In genomic region chr13:51777738-51778274, GRCm38 (mm10) we compare ENCODE assay signal across 8 mouse cellular contexts. TPM values are rescaled to one million over a fixed set of nuclear protein-coding genes. Genes with fewer than 3 reads are reported as not detected.
DNase-seq lines count a peak whose midpoint lies in the region; ATAC-seq and TF ChIP-seq lines count a peak whose summit lies in the region.

No protein-coding gene starts in this region.

- peak; percentile 9 for ATAC-seq in cerebellum, adult (ENCODE audit: insufficient number of reproducible peaks, low FRiP score, low TSS enrichment)

- intact Hi-C loops in left cerebral cortex, adult 2 months (cut with DNase I) = no loop called here
- intact Hi-C loops in left cerebral cortex, postnatal 4 days (cut with DNase I) = no loop called here
- intact Hi-C loops in heart, adult 2 months (cut with DNase I) = no loop called here

- H3K4me3 ChIP-seq in left cerebral cortex, adult 2 months = no peak overlapping the region
- no peak overlapping the region for H3K4me3 ChIP-seq in heart, adult 2 months

- TF ChIP-seq EP300 in heart, adult 2 months (IDR thresholded peaks at IDR 0.05; ENCODE audit: insufficient read depth, low read depth, low read length) = no peak

- no peak for TF ChIP-seq CTCF in left cerebral cortex, adult 2 months (IDR thresholded peaks at IDR 0.05)
- no peak for TF ChIP-seq CTCF in heart, adult 2 months (IDR thresholded peaks at IDR 0.05)

- H3K27me3 ChIP-seq in heart, adult 2 months (ENCODE audit: control insufficient read depth, insufficient read depth, low read length) = no peaks in the 10 kb centered on the region

- no peak for DNase-seq in cerebellum, postnatal 25 days
- DNase-seq in left cerebral cortex, adult 2 months (ENCODE audit: extremely low spot score in 1 of 2, low spot score in 2 of 2) = peak; percentile 26 to 32
- no peak for DNase-seq in left cerebral cortex, postnatal 4 days
- peak in 1 of 2 experiments; percentile 40 for DNase-seq in heart, adult 2 months
- peak; percentile 54 to 65 for DNase-seq in layer of hippocampus, postnatal 14 days (ENCODE audit: low spot score in 2 of 2)
- DNase-seq in embryo, embryonic 10.5 days (ENCODE audit: low spot score) = no peak
- no peak for DNase-seq in urinary bladder, adult 18-20 months (ENCODE audit: low spot score in 2 of 2)

- H3K4me1 ChIP-seq in heart, adult 2 months (ENCODE audit: control insufficient read depth, insufficient read depth, low read length) = peaks cover 12% of the 10 kb centered on the region

- no peak for TF ChIP-seq POLR2A in heart, adult 2 months (IDR thresholded peaks at IDR 0.05; ENCODE audit: insufficient read depth, low read depth, low read length)

- WGBS in heart, adult 2 months = 20% methylated on average over 6 of the region's 6 CpGs

- H3K27ac ChIP-seq in left cerebral cortex, adult 2 months = peak overlapping the region; percentile 89
- peak overlapping the region; percentile 88 for H3K27ac ChIP-seq in heart, adult 2 months

- H3K36me3 ChIP-seq in heart, adult 2 months (ENCODE audit: control insufficient read depth, insufficient read depth, low read length) = no peaks in the 10 kb centered on the region

- H3K9ac ChIP-seq in heart, adult 2 months (ENCODE audit: low read depth, low read length) = no peak overlapping the region

- no peaks in the 10 kb centered on the region for H3K79me2 ChIP-seq in heart, adult 2 months (replicated peaks; ENCODE audit: control insufficient read depth, insufficient read depth, low read length)

RNA-seq across cellular contexts. Expression of gene Sema4d, which starts 15.7 kb away (rescaled TPM):
- 10 to 100 TPM; 69.0 to 83.6 TPM for total RNA-seq in left cerebral cortex, adult 2 months (2021)
- total RNA-seq in left cerebral cortex, postnatal 4 days (2021) = 10 to 100 TPM; 53.9 to 62.5 TPM
- total RNA-seq in heart, adult 2 months (2021) = 10 to 100 TPM; 52.2 to 67.6 TPM
- polyA plus RNA-seq in heart, adult 2 months (2012; rRNA removed) = 51.7 and 52.2 TPM in 2 replicates
- 100 to 1,000 TPM; 154 to 165 TPM for total RNA-seq in layer of hippocampus, postnatal 14 days (2021)

Comparison
In these comparisons a context has a peak if more than half of its experiments do, and no peak if none do; other contexts are left out.
1. DNase-seq: peak in left cerebral cortex, adult 2 months (2 of 2) and layer of hippocampus, postnatal 14 days (2 of 2); none in cerebellum, postnatal 25 days (0 of 2), left cerebral cortex, postnatal 4 days (single experiment), embryo, embryonic 10.5 days (single experiment) and urinary bladder, adult 18-20 months (0 of 2).